Comparison of ENCODE assay signal across 22 mouse cellular contexts in the genomic region with DNA sequence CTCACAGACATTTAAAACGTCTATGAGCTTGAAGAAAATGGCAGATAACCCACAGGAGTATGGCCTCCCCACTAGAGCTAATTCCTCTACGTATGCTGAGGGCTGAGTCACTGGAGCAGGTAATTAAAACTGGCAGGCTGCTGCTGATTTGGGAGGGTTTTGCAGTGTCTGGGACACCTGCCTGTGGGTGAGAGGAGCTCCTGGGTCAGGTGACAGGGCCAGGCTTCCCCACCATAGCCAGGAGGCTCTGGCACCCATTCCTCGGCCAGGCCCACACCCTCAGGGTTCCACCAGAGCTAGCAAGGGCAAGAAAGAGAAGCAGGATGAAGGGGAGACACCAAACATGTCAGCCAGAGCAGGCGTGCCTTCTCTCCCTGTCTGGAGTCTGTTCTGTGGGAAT.
DNase-seq lines count a peak whose midpoint lies in the region; ATAC-seq and TF ChIP-seq lines count a peak whose summit lies in the region.
"Had no signal": no experiment of that assay in that cellular context is flagged by ENCODE, and none has a peak within 500 bp of the region (broad histone marks: within the 10 kb centered on the region; RNA-seq: fewer than 3 reads in every experiment).

No protein-coding gene starts in this region.

- ATAC-seq in hindbrain, postnatal 0 days: peak; percentile 58; the same call in 1 of the 2 replicates
- ATAC-seq in hindbrain, embryonic 12.5 days (ENCODE audit: low FRiP score): no peak
- no peak for ATAC-seq in midbrain, postnatal 0 days (ENCODE audit: low FRiP score)
- ATAC-seq in midbrain, embryonic 14.5 days (ENCODE audit: low FRiP score, low TSS enrichment): no peak
- no peak for ATAC-seq in intestine, embryonic 16.5 days
- ATAC-seq: activated CD4-positive, CD25-positive, alpha-beta regulatory T cell, adult 4 months; inflammation-experienced regulatory T-cells, adult 6 months had no signal

- no peak overlapping the region for H3K27ac ChIP-seq in hindbrain, postnatal 0 days
- no peak overlapping the region for H3K27ac ChIP-seq in hindbrain, embryonic 12.5 days
- H3K27ac ChIP-seq in midbrain, postnatal 0 days (ENCODE audit: low read depth, low read length): no peak overlapping the region
- no peak overlapping the region for H3K27ac ChIP-seq in midbrain, embryonic 14.5 days (replicated peaks; ENCODE audit: low read depth, low read length)
- H3K27ac ChIP-seq in intestine, embryonic 16.5 days (ENCODE audit: low read length): no peak overlapping the region
- H3K27ac ChIP-seq: embryonic facial prominence, embryonic 15.5 days; forebrain, embryonic 12.5 days; heart, embryonic 10.5 days had no signal

- DNase-seq in hindbrain, postnatal 0 days (ENCODE audit: low spot score): peak; percentile 45
- peak; percentile 48 for DNase-seq in midbrain, postnatal 0 days (ENCODE audit: low spot score)
- no peak for DNase-seq in midbrain, embryonic 14.5 days
- peak; percentile 56 for DNase-seq in cerebellum, adult 8-10 months
- DNase-seq in retina, postnatal 1 day: peak; percentile 54
- DNase-seq in frontal cortex, postnatal 14 days (ENCODE audit: low spot score in 2 of 2): no peak
- DNase-seq: adrenal gland, postnatal 14 days; embryo, embryonic 11 days; gastrocnemius, postnatal 25 days; heart, postnatal 10 days; kidney, postnatal 36 days; liver; lung, adult 18-20 months; lung, postnatal 36 days; right cerebral cortex, postnatal 25 days had no signal

- 0 out of 2 replicates have a peak, but pooled peaks cover 8% of the 10 kb centered on the region for H3K4me1 ChIP-seq in hindbrain, postnatal 0 days (ENCODE audit: insufficient read depth, low read length)
- no peaks in the 10 kb centered on the region for H3K4me1 ChIP-seq in hindbrain, embryonic 12.5 days
- H3K4me1 ChIP-seq in midbrain, postnatal 0 days (ENCODE audit: insufficient read depth, low read length): no peaks in the 10 kb centered on the region
- H3K4me1 ChIP-seq in midbrain, embryonic 14.5 days (ENCODE audit: control insufficient read depth, insufficient read depth, low read length): 0 out of 2 replicates have a peak, but pooled peaks cover 3% of the 10 kb centered on the region
- H3K4me1 ChIP-seq in intestine, embryonic 16.5 days (ENCODE audit: control insufficient read depth, insufficient read depth, low read length): no peaks in the 10 kb centered on the region
- H3K4me1 ChIP-seq: embryonic facial prominence, embryonic 15.5 days; forebrain, embryonic 12.5 days had no signal

- no peak overlapping the region for H3K4me2 ChIP-seq in hindbrain, postnatal 0 days (ENCODE audit: low read depth, low read length)
- H3K4me2 ChIP-seq in hindbrain, embryonic 12.5 days (replicated peaks): no peak overlapping the region
- H3K4me2 ChIP-seq in midbrain, postnatal 0 days (ENCODE audit: low read depth, low read length, poor library complexity, severe bottlenecking): no peak overlapping the region
- no peak overlapping the region for H3K4me2 ChIP-seq in midbrain, embryonic 14.5 days (ENCODE audit: low read length)
- no peak overlapping the region for H3K4me2 ChIP-seq in intestine, embryonic 16.5 days (ENCODE audit: low read depth, low read length)
- H3K4me2 ChIP-seq: embryonic facial prominence, embryonic 15.5 days; forebrain, embryonic 12.5 days had no signal

- 49% methylated on average over 4 of the region's 4 CpGs for WGBS in hindbrain, postnatal 0 days
- WGBS in hindbrain, embryonic 12.5 days: 55% methylated on average over 4 of the region's 4 CpGs
- WGBS in midbrain, postnatal 0 days: 65% methylated on average over 4 of the region's 4 CpGs
- 56% methylated on average over 4 of the region's 4 CpGs for WGBS in midbrain, embryonic 14.5 days
- 64% methylated on average over 4 of the region's 4 CpGs for WGBS in intestine, embryonic 16.5 days

- no peak overlapping the region for H3K4me3 ChIP-seq in hindbrain, postnatal 0 days (ENCODE audit: low read length)
- H3K4me3 ChIP-seq in hindbrain, embryonic 12.5 days: no peak overlapping the region
- no peak overlapping the region for H3K4me3 ChIP-seq in midbrain, postnatal 0 days (ENCODE audit: low read depth, low read length)
- no peak overlapping the region for H3K4me3 ChIP-seq in midbrain, embryonic 14.5 days (replicated peaks; ENCODE audit: low read depth, low read length)
- H3K4me3 ChIP-seq in intestine, embryonic 16.5 days (ENCODE audit: low read length): no peak overlapping the region
- H3K4me3 ChIP-seq: embryonic facial prominence, embryonic 15.5 days; forebrain, embryonic 12.5 days; heart, embryonic 10.5 days had no signal

- H3K9ac ChIP-seq in hindbrain, postnatal 0 days (replicated peaks; ENCODE audit: low read length): no peak overlapping the region
- H3K9ac ChIP-seq in hindbrain, embryonic 12.5 days: no peak overlapping the region
- no peak overlapping the region for H3K9ac ChIP-seq in midbrain, postnatal 0 days (replicated peaks; ENCODE audit: low read length, poor library complexity, severe bottlenecking)
- no peak overlapping the region for H3K9ac ChIP-seq in midbrain, embryonic 14.5 days (replicated peaks; ENCODE audit: low read length)
- no peak overlapping the region for H3K9ac ChIP-seq in intestine, embryonic 16.5 days (ENCODE audit: low read depth, low read length)
- H3K9ac ChIP-seq: embryonic facial prominence, embryonic 15.5 days; forebrain, embryonic 12.5 days had no signal

- no peak for TF ChIP-seq CTCF in hindbrain, postnatal 0 days (IDR thresholded peaks at IDR 0.05; ENCODE audit: low read depth)
- no peak for TF ChIP-seq CTCF in midbrain, postnatal 0 days (IDR thresholded peaks at IDR 0.05)

- no peaks in the 10 kb centered on the region for H3K27me3 ChIP-seq in hindbrain, postnatal 0 days (ENCODE audit: insufficient read depth, low read length)
- H3K27me3 ChIP-seq in hindbrain, embryonic 12.5 days: no peaks in the 10 kb centered on the region
- no peaks in the 10 kb centered on the region for H3K27me3 ChIP-seq in midbrain, postnatal 0 days (ENCODE audit: insufficient read depth, low read length)
- H3K27me3 ChIP-seq in midbrain, embryonic 14.5 days (ENCODE audit: control insufficient read depth, insufficient read depth, low read length): no peaks in the 10 kb centered on the region
- no peaks in the 10 kb centered on the region for H3K27me3 ChIP-seq in intestine, embryonic 16.5 days (replicated peaks; ENCODE audit: control insufficient read depth, insufficient read depth, low read length)
- H3K27me3 ChIP-seq: embryonic facial prominence, embryonic 15.5 days had no signal

- H3K9me3 ChIP-seq in hindbrain, postnatal 0 days (ENCODE audit: low read length): no peaks in the 10 kb centered on the region
- H3K9me3 ChIP-seq in hindbrain, embryonic 12.5 days (replicated peaks): no peaks in the 10 kb centered on the region
- no peaks in the 10 kb centered on the region for H3K9me3 ChIP-seq in midbrain, postnatal 0 days (ENCODE audit: low read length)
- H3K9me3 ChIP-seq in midbrain, embryonic 14.5 days (ENCODE audit: control insufficient read depth, low read length): no peaks in the 10 kb centered on the region
- H3K9me3 ChIP-seq in intestine, embryonic 16.5 days (ENCODE audit: control insufficient read depth, low read length): no peaks in the 10 kb centered on the region
- H3K9me3 ChIP-seq: embryonic facial prominence, embryonic 15.5 days; forebrain, embryonic 12.5 days; heart, embryonic 10.5 days had no signal

- H3K36me3 ChIP-seq in hindbrain, postnatal 0 days (ENCODE audit: insufficient read depth, low read length): no peaks in the 10 kb centered on the region
- no peaks in the 10 kb centered on the region for H3K36me3 ChIP-seq in hindbrain, embryonic 12.5 days
- no peaks in the 10 kb centered on the region for H3K36me3 ChIP-seq in midbrain, postnatal 0 days (ENCODE audit: insufficient read depth, low read length)
- H3K36me3 ChIP-seq in midbrain, embryonic 14.5 days (ENCODE audit: control insufficient read depth, insufficient read depth, low read length): no peaks in the 10 kb centered on the region
- no peaks in the 10 kb centered on the region for H3K36me3 ChIP-seq in intestine, embryonic 16.5 days (ENCODE audit: control insufficient read depth, insufficient read depth, low read length)
- H3K36me3 ChIP-seq: embryonic facial prominence, embryonic 15.5 days; forebrain, embryonic 12.5 days; heart, embryonic 10.5 days had no signal

Comparison
In these comparisons a context has a peak if more than half of its experiments do, and no peak if none do; other contexts are left out.
1. DNase-seq: peak in hindbrain, postnatal 0 days (single experiment), midbrain, postnatal 0 days (single experiment), cerebellum, adult 8-10 months (single experiment) and retina, postnatal 1 day (single experiment); none in midbrain, embryonic 14.5 days (single experiment) and frontal cortex, postnatal 14 days (0 of 2).